Mouse (Mus musculus) limb, embryonic 10.5 days (tissue): ENCODE data around the gene Nrros. TPM values are rescaled to one million over a fixed set of nuclear protein-coding genes. Genes with fewer than 3 reads are reported as not detected.
A peak's percentile ranks its signal among the peaks of the same experiment; 100 is the strongest.

Source experiments
- DNase-seq: peaks from one replicate; pipeline ENCODE4 v3.0.0-alpha.2; 2017; ENCODE audit warnings: low spot score
- H3K27ac ChIP-seq: fragments of 300-500 bp; sonication (generic); 2 replicates; pipeline ENCODE4 v1.5.1; 2016; ENCODE audit warnings: mild to moderate bottlenecking
- H3K27me3 ChIP-seq: fragments of 300-500 bp; sonication (generic); 2 replicates; pipeline ENCODE4 v1.6.1; 2016; ENCODE audit warnings: low read depth, mild to moderate bottlenecking; ENCODE audit not compliant: poor library complexity, severe bottlenecking
- H3K36me3 ChIP-seq: fragments of 300-500 bp; sonication (generic); 2 replicates; pipeline ENCODE4 v1.6.1; 2016; ENCODE audit warnings: mild to moderate bottlenecking, moderate library complexity
- H3K4me1 ChIP-seq: fragments of 300-500 bp; sonication (generic); 2 replicates; pipeline ENCODE4 v1.6.1; 2016
- H3K4me3 ChIP-seq: fragments of 300-500 bp; sonication (generic); 2 replicates; pipeline ENCODE4 v1.5.1; 2016; ENCODE audit warnings: mild to moderate bottlenecking, moderate library complexity
- H3K9me3 ChIP-seq: fragments of 300-500 bp; sonication (generic); replicated peaks from 2 replicates; pipeline ENCODE4 v1.6.1; 2016; ENCODE audit warnings: mild to moderate bottlenecking
- WGBS: fragments of 180-500 bp; shearing (Covaris S2); methylation state at CpG from one replicate; pipeline ENCODE4 v1.1.7; 2016; 5-methylcytosine and 5-hydroxymethylcytosine counted together
- polyA plus RNA-seq: library from polyadenylated mRNA; unstranded; fragments of >200 nt; fragmentation: Nextera tagmentation; extraction: Ambion mirVana; gene quantifications from 2 replicates; pipeline ENCODE4 v1.2.1, GENCODE M21; 2016

The Nrros gene
- polyA plus RNA-seq, result 7.5 and 9.7 TPM in 2 replicates

DNA sequence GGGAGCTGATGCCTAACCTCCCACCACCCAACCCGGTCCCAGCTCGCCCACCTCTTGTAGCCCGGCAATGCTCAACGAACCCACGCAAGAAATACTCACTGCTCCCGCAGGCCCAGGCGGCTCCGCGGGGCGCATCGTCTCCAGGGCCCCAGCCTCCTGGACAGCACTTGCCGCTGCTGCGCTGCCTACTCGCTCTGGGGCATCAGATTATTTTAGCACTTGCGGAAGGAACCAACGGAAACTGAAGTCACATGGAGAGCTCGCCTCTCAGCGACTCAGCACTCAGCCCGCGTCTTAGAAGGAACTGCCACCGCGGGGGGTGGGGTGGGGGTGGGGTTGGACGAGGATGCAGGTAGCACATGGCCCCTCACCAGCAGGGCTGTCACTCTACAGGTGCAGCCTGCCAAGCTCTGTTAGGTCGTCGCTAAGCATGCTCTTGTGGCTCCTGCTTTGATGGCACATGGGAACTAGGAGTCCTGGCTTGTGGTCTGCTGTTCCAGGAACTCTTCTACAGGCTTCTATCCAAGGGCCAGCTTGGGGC lies at the start of gene Nrros:
TSS of gene Nrros (minus strand) at position 314 of the 541 bp plus-strand sequence.
- Histone ChIP-seq H3K9me3 (no peaks in the 10 kb centered on the region), H3K36me3 (no peaks in the 10 kb centered on the region), H3K27ac (peak within 1 kb of the TSS; percentile 77), H3K4me1 (peaks cover 16% of the 10 kb centered on the region), H3K27me3 (peaks cover 26% of the 10 kb centered on the region), H3K4me3 (peak within 1 kb of the TSS; percentile 59)
- 3% methylated on average over 25 of the region's 25 CpGs for WGBS
- peak; percentile 51 for DNase-seq

DNA sequence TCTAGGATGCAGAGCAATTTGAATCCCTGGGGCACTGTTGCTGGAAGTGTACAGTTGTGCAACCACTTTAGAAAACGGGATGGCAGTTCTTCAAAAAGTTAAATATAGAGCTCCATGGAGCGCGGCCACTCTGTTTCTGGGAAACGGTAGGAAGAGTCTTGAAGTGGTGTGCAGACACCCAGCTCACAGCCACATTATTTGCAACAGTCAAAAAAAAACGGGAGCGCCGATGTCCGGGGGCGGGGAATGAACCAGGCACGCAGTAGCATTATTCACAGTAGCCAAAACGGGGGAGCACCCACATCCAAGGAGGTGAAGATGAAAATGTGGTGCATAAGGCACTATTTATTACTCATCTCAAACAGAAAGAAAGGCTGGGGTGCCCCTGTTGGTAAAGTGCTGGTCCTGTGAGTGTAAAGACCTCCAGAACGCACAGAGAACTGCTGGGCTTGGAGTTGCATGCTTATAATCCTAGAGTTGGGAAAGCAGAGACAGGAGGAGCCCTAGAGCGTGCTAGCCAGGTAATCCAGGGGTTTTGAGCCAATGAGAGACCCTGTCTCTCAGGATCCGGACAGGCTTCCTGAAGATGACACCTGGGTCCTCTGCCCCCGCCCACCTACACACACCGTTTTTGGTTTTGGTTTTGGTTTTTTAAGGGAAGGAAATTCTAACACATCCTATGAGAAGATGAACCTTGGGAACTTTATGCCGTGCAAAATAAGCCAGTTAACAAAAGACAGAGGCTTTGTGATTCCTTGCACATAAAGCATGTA lies 49.6 kb upstream of the Nrros start:
- WGBS, result 83% methylated on average over 17 of the region's 17 CpGs
- Histone ChIP-seq H3K36me3 (no peaks in the 10 kb centered on the region), H3K9me3 (no peaks in the 10 kb centered on the region; the same call in 1 of the 2 replicates), H3K4me1 (no peaks in the 10 kb centered on the region), H3K27ac (no peak overlapping the region), H3K4me3 (no peak overlapping the region), H3K27me3 (no peaks in the 10 kb centered on the region)
- DNase-seq, result no peak

DNA sequence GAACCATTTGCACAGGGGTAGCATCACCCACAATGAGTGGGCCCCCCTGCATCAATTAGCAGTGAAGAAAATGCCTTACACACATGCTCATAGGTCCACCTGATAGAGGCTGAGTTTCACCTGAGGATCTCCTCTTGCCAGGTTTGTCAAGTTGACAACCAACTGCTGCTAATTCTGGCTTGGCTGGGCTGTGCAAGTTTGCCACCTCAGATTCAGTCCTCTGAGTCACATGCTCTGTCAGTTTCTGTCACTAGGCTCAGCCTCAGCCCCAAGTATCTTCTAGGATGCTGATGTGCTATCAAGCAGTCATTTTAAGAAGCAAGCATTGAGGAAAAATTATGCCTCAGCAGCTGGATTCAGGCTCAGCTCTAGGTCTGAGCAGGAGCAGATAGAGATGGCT lies 48.8 kb upstream of the Nrros start:
- Histone ChIP-seq H3K27ac (no peak overlapping the region), H3K4me3 (no peak overlapping the region), H3K27me3 (no peaks in the 10 kb centered on the region), H3K4me1 (no peaks in the 10 kb centered on the region), H3K9me3 (peaks cover 3% of the 10 kb centered on the region; the same call in 1 of the 2 replicates), H3K36me3 (no peaks in the 10 kb centered on the region)
- no peak for DNase-seq

DNA sequence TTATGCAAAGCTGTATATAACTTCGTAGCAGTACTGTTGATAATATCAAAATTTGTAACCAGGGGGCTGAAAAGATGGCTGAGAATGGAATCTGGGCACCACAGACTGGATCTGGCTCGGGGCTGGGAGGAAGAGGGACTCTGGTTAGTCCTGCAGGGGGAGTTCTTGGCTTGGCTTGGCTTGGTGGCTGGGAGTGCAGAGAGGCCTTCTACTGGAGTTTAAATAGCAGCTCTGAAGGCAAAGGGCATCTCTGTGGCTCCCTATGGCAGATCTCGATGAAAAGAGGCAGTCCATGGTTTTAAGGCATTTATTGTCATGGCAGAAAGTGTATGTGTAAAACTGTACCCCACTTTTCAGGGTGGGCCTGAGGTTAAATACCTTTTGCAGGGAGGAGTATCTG lies 39.5 kb upstream of the Nrros start:
- no peak for DNase-seq
- Histone ChIP-seq H3K9me3 (0 out of 2 replicates have a peak, but pooled peaks cover 3% of the 10 kb centered on the region), H3K27me3 (no peaks in the 10 kb centered on the region), H3K4me3 (no peak overlapping the region), H3K36me3 (no peaks in the 10 kb centered on the region), H3K27ac (no peak overlapping the region), H3K4me1 (peaks cover 8% of the 10 kb centered on the region)
- WGBS, result 60% methylated on average over 3 of the region's 3 CpGs

DNA sequence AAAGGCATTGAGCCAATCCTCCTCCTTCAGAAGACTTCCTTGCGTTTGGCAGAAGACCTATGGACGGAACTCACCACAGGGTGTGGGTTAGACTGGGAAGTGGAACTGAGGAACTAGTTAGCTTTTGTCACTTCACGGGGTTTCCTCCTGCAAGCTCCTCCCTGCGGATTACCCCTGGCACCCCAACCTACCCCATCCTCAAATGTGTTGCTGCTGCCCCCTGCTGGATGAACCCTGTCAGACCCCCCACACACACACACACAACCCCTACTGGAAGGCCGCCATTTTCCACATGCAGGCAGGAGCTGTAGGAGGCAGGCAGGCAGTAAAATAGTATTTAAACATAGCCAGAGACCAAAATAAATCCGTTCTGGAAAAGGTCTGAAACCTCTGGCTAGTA lies 37.3 kb upstream of the Nrros start:
- Histone ChIP-seq H3K27me3 (no peaks in the 10 kb centered on the region), H3K27ac (no peak overlapping the region), H3K36me3 (no peaks in the 10 kb centered on the region), H3K9me3 (no peaks in the 10 kb centered on the region), H3K4me3 (no peak overlapping the region), H3K4me1 (peaks cover 8% of the 10 kb centered on the region)
- 77% methylated on average over 6 of the region's 6 CpGs for WGBS
- DNase-seq, result peak; percentile 37

DNA sequence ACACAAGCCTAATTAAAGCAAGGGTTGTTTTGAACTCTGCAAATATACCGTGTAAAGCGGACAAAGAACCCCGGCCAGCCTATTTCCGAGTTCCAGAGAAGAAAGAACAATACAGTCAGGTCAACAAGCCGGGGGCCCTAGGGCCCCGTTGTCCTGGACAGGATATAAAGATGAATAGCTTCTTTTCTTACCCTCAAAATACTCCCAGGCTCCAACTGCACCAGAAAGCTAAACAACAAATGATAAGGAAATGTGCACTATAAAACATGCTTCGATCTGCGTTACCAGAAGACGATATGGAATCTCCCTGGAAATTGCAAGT lies 35.6 kb upstream of the Nrros start:
- Histone ChIP-seq H3K4me3 (no peak overlapping the region), H3K36me3 (no peaks in the 10 kb centered on the region), H3K4me1 (peaks cover 8% of the 10 kb centered on the region), H3K27ac (0 out of 2 replicates have a peak overlapping the region, but pooled peaks have one; percentile 34), H3K27me3 (no peaks in the 10 kb centered on the region), H3K9me3 (no peaks in the 10 kb centered on the region)
- no peak for DNase-seq
- WGBS, result 84% methylated on average over 9 of the region's 9 CpGs

DNA sequence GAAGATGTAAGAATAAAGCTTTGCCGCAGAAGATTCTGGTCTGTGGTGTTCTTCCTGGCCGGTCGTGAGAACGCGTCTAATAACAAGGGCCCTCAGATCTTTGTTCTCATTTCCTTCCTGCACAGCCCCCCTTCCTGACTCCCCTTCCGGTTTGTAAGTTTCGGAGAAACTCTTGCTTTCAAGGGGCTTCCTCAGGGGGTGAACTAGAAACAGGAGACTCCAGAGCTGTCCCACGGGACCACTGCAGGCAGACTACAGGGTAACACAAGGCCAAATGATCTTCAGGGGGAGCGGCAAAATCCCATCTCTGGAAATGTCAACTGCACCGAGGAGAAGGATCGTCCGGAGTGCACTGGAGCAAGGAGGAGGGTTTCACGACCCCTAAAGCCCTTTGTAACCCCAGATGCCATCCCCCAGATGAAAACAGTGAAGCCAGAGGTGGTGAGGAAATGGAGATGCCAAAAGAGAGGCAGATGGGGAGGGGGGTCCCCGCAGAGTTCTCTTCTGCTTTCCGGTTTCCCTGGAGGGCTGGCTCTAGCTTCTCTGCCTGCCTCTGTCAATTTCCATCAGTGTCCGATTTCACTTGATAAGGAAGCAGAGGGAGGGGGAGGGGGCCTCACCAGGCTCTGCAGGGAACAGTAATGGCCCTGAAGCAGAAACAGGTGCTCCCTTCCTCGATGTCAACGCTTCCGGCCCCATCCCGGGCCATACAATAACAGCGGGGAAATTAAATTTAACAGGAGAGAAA lies 35.0 kb upstream of the Nrros start:
- 64% methylated on average over 21 of the region's 21 CpGs for WGBS
- Histone ChIP-seq H3K9me3 (no peaks in the 10 kb centered on the region), H3K27me3 (no peaks in the 10 kb centered on the region), H3K36me3 (no peaks in the 10 kb centered on the region), H3K4me3 (no peak overlapping the region), H3K4me1 (peaks cover 8% of the 10 kb centered on the region), H3K27ac (peak overlapping the region; percentile 34; the same call in 1 of the 2 replicates)
- no peak for DNase-seq

DNA sequence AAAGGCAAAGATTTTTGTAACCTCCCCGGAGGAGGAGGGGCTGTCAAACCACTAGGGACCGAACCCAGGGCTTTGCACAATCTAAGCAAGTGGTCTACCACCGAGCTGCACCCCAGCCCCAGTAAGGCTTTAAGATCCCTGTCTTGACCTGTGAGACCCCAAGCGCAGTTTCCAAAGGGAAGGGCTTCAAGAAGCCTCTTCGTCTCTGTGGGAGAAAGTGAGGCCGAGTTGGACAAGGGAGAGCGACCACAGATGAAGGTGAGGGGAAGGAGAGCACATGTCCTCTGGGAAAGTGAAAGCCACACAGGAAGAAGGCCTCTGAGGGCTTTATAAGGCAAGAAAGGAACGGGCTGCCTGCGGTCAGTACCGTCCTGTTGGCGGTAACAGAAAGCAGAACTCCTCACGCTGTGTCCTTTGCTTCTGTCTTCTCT lies 24.6 kb upstream of the Nrros start:
- 58% methylated on average over 12 of the region's 12 CpGs for whole genome bisulfite sequencing
- no peaks in the 10 kb centered on the region for H3K36me3 ChIP-seq
- H3K4me3 ChIP-seq, result no peak overlapping the region
- peak overlapping the region; percentile 5; the same call in 1 of the 2 replicates for H3K27ac ChIP-seq
- H3K9me3 ChIP-seq, result no peaks in the 10 kb centered on the region
- H3K27me3 ChIP-seq, result no peaks in the 10 kb centered on the region
- peaks cover 6% of the 10 kb centered on the region for H3K4me1 ChIP-seq
- DNase-seq, result no peak

DNA sequence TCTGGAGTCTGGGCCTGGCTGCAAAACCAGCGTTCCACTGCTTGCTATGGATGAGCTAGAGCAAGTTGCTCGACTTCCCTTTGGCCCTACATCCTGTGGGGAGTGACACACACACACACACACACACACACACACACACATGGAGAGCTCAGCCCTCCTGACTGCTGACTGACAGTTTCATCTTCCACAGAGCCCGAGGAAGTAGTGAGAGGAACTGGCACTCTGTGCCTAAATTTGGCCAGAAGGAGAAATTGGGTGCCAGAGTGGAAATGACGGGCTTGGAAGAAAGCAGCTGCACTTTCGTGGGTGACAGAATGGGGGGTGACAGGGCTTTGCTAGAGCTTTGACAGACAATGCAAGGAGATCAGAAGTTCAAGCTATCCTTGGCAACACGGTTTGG lies 23.7 kb upstream of the Nrros start:
- Histone ChIP-seq H3K27me3 (no peaks in the 10 kb centered on the region), H3K4me1 (peaks cover 6% of the 10 kb centered on the region), H3K4me3 (no peak overlapping the region), H3K36me3 (no peaks in the 10 kb centered on the region), H3K27ac (no peak overlapping the region), H3K9me3 (no peaks in the 10 kb centered on the region)
- no peak for DNase-seq
- 77% methylated on average over 6 of the region's 6 CpGs for WGBS

DNA sequence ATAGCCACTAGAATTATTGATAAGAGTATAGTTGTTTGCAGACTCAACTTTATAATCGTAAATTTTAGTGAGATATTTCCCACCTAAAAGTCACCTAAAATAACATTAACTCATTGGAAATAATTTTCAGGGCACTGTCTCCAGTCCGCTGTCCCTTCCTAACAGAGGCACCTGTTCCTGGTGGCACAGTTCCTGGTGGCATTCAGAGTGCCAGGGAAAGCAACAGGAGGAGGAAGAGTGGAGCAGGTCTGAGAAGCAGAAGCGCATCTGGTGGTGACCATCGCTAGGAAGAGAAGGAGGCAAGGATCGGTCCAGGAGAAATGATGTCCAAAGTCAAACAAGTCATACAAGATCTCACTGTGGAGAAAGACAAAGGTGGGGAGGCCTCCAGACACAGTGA lies 20.7 kb upstream of the Nrros start:
- H3K4me1 ChIP-seq, result peaks cover 6% of the 10 kb centered on the region
- no peaks in the 10 kb centered on the region for H3K36me3 ChIP-seq
- no peak for DNase-seq
- WGBS, result 95% methylated on average over 5 of the region's 5 CpGs
- no peaks in the 10 kb centered on the region for H3K9me3 ChIP-seq
- H3K4me3 ChIP-seq, result no peak overlapping the region
- no peaks in the 10 kb centered on the region for H3K27me3 ChIP-seq
- no peak overlapping the region for H3K27ac ChIP-seq

DNA sequence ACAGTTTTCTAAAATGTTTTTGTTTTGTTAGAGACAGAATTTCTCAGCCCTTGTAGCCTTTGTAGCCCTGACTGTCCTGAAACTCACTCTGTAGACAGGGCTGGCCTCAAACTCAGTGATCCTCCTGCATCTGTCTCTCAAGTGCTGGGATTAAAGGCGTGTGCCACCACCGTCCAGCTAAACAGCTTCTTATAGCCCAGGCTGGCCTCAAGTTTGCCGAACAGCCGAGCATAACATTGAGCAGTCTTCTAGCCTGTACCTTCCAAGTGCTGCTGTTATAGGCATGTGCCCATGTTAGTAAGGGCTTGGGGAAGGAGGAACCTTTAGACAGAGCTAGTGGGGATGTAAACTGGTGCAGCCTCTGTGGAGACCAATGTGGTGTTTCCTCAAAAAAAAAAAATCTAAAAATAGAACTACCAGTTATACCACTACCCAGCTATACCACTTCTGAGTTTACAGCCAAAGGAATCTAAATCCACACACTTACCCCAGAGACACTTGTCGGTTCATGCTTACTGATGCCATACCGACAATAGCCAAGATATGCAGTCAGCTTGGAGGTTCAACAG lies 14.0 kb upstream of the Nrros start, which contains the start of gene Bex6:
TSS of gene Bex6 (plus strand) at position 491 of the 569 bp plus-strand sequence.
- Histone ChIP-seq H3K36me3 (no peaks in the 10 kb centered on the region), H3K9me3 (no peaks in the 10 kb centered on the region), H3K27me3 (no peaks in the 10 kb centered on the region), H3K27ac (no peak within 1 kb of the TSS), H3K4me3 (no peak within 1 kb of the TSS), H3K4me1 (peaks cover 7% of the 10 kb centered on the region)
- no peak for DNase-seq
- WGBS, result 88% methylated on average over 6 of the region's 6 CpGs

DNA sequence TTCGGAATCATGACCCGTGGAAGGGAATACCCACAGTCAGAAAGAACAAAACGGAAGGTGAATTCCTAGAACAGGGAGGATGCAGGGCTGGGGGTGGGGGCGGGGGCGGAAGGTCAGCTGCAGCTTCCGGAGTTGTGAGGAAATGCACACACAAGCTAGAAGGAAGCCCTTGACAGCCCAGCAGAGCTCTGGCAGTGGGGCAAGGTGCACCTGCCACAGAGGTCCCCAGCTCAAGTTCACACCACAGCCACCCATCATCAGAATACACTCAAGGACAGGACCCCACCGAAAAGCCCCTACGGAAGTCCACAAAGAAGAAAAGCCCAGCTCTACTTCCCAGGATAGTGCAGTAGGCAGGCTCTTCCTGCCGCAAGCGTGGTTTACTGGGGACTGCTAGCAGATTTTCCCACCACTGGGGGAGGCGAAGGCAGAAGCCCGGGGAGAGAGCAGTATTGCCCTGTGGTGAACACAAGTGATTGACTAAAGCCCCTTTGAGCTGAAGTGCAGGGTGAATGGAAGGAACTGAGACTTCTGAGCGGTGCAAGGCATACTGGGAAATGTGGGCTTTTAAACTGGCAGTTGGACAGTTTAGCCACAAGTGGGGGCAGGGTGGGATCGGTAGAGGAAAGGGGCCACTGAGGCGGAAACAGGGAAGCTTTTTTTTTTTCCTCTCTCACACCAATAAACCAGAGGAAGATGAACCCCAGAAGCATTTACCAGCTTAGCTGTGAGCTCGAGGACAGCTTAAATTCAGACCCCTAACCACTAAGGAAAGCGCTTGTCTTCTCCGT lies 11.7 kb upstream of the Nrros start:
- H3K4me1 ChIP-seq, result peaks cover 7% of the 10 kb centered on the region
- H3K9me3 ChIP-seq, result no peaks in the 10 kb centered on the region
- WGBS, result 62% methylated on average over 18 of the region's 18 CpGs
- DNase-seq, result no peak
- H3K27me3 ChIP-seq, result no peaks in the 10 kb centered on the region
- H3K27ac ChIP-seq, result peak overlapping the region; percentile 51; the same call in 1 of the 2 replicates
- no peaks in the 10 kb centered on the region for H3K36me3 ChIP-seq
- no peak overlapping the region for H3K4me3 ChIP-seq
